Mouse (Mus musculus) embryonic facial prominence, embryonic 10.5 days (tissue): ENCODE measurements around the gene Pcolce2. TPM values are rescaled to one million over a fixed set of nuclear protein-coding genes. Genes with fewer than 3 reads are reported as not detected.

Experiments
- polyA plus RNA-seq: library from polyadenylated mRNA; unstranded; fragments of >200 nt; fragmentation: Nextera tagmentation; extraction: Ambion mirVana; gene quantifications from 2 replicates; pipeline ENCODE4 v1.2.1, GENCODE M21; 2016

Gene Pcolce2
- polyA plus RNA-seq, 1 experiment from 2014 or later, result 5.5 TPM

Other genes with a start within 250 kb of the Pcolce2 start
- gene Chst2, start 230.9 kb upstream of the Pcolce2 start, polyA plus RNA-seq, result 3.4 and 3.9 TPM in 2 replicates
- gene U2surp, start 125.6 kb upstream of the Pcolce2 start, polyA plus RNA-seq, result 123 and 134 TPM in 2 replicates
- gene Paqr9, start 77.9 kb upstream of the Pcolce2 start, polyA plus RNA-seq, result 0.16 and 0.19 TPM in 2 replicates
- gene Trpc1, start 112.8 kb downstream of the Pcolce2 start, polyA plus RNA-seq, result 1.9 and 2.4 TPM in 2 replicates
- 7.5 and 8.7 TPM in 2 replicates for gene Pls1, start 207.7 kb downstream of the Pcolce2 start, polyA plus RNA-seq
- gene Atr, start 220.0 kb downstream of the Pcolce2 start, polyA plus RNA-seq, result 21.8 and 22.9 TPM in 2 replicates